Mouse (Mus musculus) G1E (cell line): ENCODE data around the gene Pxmp4.

ENCODE experiments used
- CTCF ChIP-seq: IDR thresholded peaks from 2 replicates; pipeline ENCODE4 v1.5.1; 2012; ENCODE audit warnings: low read depth, low read length, inconsistent platforms, mixed read lengths
- GATA1 ChIP-seq: IDR thresholded peaks from 2 replicates; pipeline ENCODE4 v1.6.1; 2012; ENCODE audit warnings: borderline replicate concordance, low read length, inconsistent platforms, mixed read lengths
- POLR2AphosphoS5 ChIP-seq: IDR thresholded peaks from 2 replicates; pipeline ENCODE4 v1.6.1; 2012; ENCODE audit warnings: low read depth, low read length, inconsistent platforms; ENCODE audit not compliant: insufficient replicate concordance

DNA sequence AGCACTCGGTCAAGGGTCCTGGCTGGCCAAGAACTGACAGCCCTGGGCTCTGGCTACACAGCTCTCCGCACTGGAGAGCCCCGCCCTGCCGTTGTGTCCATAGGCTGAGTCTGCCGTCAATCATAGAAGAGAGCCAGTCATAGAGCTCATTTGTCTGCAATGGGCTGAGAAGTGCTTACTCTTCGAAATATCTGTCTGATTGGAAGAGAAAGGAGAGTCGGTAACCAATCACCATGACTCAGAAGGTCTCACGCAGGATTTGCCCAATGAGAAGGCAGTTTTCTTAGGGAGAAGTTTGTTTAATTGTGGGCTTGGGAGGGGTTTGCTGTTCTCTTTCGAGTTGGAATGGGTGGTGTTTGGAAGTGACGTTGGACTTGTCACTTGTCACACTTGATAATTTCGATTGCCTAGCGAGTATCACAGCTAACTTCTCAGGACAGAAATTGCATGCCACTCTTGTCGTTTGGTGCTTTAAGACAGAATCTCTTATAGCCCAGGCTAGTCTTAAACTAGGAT, at the start of gene Pxmp4:
- TF ChIP-seq CTCF (no peak), GATA1 (no peak), POLR2AphosphoS5 (no peak)
